Mouse (Mus musculus) liver, adult 2 months (tissue): ENCODE measurements around the gene Rerg.

Experiments used
- CTCF ChIP-seq: fragments of 200-500 bp; IDR thresholded peaks from 2 replicates; pipeline ENCODE4 v1.5.1; 2011; ENCODE audit warnings: low read depth, low read length, control low read depth
- POLR2A ChIP-seq: fragments of 200-500 bp; IDR thresholded peaks from 2 replicates; pipeline ENCODE4 v1.6.1; 2011; ENCODE audit warnings: low read length, control low read depth; ENCODE audit not compliant: insufficient read depth; ENCODE audit errors: extremely low read depth

GRCm38 (mm10) chr6:137141247-137141820 is 29.0 kb downstream of the Rerg start:
- TF ChIP-seq CTCF (no peak), POLR2A (no peak)
